Mouse (Mus musculus) A20 (cell line): ENCODE measurements around the gene Hdac4.

ENCODE experiments used
- DNase-seq: peaks from one replicate; pipeline ENCODE4 v3.0.0-alpha.2; 2011; ENCODE audit warnings: low read depth, low spot score

The Hdac4 gene

DNA sequence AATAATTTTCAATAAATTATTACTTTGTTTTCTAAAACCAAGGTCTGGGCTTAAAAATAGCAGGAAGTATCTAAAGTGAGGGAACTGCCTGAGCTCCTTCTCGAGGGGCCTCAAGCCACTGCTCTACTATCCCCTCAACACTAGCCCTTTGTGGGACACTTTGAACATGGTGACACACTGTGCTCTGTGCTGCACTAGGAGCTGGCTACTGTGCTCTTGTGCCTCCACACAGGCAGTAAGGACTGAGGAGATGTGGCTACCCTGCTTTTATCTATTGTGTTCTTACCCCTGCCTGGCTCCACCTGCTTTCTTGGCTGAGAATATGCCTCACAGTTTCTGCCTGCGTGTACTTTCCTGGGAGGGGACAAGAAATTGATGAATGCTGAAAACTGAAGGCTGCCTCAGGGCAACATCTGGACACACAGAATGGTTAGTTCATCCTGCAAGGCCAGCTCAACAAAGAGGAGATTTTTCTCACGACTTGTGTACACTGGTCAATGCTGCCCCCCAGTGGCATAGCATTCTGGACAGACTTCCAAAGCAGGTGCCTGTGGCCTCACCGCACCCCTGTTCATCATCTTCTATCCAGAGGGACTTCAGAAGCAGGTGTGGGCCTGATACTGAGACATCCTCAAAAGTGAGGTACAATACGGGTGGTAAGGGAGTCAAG is 226.7 kb downstream of the Hdac4 start:
- DNase-seq = peak; percentile 45

GRCm38 (mm10) chr1:91967041-91967440 is 228.5 kb downstream of the Hdac4 start:
- DNase-seq = no peak

- DNase-seq = no peak
Observed at GRCm38 (mm10) chr1:91964486-91965335, 230.8 kb downstream of the Hdac4 start.

GRCm38 (mm10) chr1:91962256-91962655 is 233.2 kb downstream of the Hdac4 start:
- peak; percentile 55 for DNase-seq

GRCm38 (mm10) chr1:91961231-91961630 is 234.3 kb downstream of the Hdac4 start:
- DNase-seq = no peak

DNA sequence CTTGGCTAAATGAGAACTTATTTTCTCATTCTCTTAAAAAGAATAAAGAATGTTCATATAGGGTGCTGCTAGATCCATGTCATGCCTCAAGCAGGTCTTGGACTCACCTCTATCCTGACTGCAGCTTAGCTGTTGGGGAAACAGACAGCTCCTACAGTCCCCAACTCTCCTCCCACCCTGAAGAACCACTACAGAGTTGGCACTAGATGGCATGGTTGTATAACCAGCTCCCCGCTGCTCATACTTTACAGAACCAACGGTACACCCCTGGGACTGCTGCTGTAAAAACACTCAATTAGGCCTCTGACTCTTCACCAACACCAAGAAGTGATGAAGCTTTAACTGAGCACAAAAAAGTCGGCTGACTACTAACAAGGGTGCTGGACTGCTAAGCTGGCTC is 235.6 kb downstream of the Hdac4 start:
- no peak for DNase-seq

- DNase-seq = no peak
Observed at GRCm38 (mm10) chr1:91959044-91959443, 236.5 kb downstream of the Hdac4 start.

DNA sequence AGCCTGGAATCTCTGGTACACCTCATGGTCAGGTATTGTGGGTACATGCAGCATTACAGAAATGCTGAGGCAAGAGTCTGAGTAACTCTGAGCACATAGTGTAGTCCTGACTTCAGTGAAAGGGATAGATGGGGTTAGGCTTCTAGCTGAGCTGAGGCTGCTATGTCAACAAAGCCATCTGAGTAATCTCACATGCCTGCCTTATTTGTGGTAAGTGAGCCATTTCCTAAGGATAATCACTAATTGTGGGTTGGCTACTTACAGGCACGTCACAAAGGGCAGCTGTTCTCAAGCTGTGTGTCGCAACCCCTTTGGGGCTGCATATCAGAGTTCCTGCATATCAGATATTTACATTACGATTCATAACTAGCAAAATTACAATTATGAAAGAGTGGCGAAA is 239.3 kb downstream of the Hdac4 start:
- DNase-seq = no peak

GRCm38 (mm10) chr1:91954954-91955353 is 240.5 kb downstream of the Hdac4 start:
- no peak for DNase-seq

GRCm38 (mm10) chr1:91952912-91953311 is 242.6 kb downstream of the Hdac4 start:
- DNase-seq = no peak

- no peak for DNase-seq
Observed at GRCm38 (mm10) chr1:91947441-91947840, 248.1 kb downstream of the Hdac4 start.

GRCm38 (mm10) chr1:91942583-91942982 is 252.9 kb downstream of the Hdac4 start:
- no peak for DNase-seq

- DNase-seq = no peak
Observed at GRCm38 (mm10) chr1:91942031-91942430, 253.5 kb downstream of the Hdac4 start.

DNA sequence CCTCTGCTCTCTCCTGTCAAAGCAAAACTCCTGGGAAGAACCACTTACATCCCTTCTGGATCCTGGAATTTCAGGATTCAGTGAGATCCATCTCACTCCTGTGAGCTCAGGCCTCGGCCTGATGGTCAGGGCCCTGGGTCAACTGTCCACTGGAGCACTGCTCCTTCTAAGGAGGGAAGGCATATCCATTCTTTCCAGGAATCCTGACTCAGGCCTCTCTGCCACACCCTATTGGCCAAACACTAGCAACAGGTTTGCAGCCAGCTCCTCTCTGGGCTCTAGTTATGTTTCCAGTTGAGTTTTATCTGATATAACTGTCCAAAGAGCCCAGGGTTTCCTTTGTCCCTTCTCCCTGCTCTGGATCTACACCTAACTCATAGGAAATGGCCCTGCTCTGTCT is 254.4 kb downstream of the Hdac4 start:
- DNase-seq = no peak

DNA sequence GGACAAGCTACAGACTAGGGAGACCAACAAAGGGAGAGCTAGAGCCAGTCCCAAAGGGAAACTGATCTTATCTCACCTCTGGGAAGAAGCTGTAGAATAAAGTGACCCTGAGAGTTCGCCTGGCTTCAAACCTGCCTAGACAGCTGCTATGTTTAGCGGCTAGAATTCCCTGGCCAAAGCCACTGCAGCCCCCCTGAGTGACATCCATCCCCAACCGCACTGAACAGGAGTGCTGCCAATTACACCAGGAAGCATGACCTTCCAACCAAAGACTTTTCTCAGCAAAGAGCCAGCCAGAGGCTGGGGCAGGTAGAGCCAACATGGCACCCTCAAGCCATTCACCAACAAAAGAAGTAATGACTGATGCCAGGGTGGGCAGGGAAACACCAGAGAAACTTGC is 260.3 kb downstream of the Hdac4 start:
- DNase-seq = no peak

- no peak for DNase-seq
Observed at GRCm38 (mm10) chr1:91933681-91934080, 261.8 kb downstream of the Hdac4 start.

DNA sequence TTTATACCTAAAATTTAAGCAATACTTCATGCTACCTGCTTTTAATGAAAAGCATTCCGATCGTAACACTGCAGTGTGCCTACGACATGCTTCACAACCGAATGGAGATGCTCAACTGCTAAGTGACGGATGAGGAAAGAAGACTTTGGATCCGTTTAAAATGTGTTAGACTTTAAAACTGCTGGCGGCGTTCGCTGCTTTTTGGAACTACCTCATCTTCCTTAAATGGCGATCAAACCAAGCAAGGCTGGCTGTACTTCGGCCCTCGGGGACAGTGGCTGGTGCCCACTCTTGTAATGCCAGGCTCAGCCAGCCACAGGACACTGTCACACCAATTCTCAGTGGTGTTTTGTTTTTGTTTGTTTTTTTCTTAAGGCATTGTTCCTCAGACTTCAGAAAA is 263.3 kb downstream of the Hdac4 start:
- DNase-seq = no peak

- DNase-seq = no peak
Observed at GRCm38 (mm10) chr1:91931786-91932185, 263.7 kb downstream of the Hdac4 start.

- DNase-seq = no peak
Observed at GRCm38 (mm10) chr1:91931196-91931595, 264.3 kb downstream of the Hdac4 start.

DNA sequence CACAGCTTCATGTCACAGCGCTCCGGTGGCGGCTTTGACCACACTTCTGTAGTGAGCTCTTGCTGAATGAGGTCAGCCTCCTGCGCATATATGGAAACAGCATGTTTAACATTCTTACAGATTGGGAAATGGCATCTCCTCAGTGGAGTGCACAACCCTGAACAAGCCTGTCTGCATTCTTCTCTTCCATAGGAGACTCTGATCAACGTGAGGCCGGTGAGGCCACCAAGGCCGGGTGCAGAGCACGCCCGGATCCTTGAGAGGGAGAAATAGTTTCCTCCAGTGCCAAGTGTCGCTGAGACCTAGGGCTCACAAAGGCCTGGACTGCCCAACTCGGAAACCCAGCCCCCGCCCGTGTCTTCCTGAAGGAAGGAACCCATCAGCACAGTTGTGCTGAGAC is 266.4 kb downstream of the Hdac4 start:
- DNase-seq = no peak

DNA sequence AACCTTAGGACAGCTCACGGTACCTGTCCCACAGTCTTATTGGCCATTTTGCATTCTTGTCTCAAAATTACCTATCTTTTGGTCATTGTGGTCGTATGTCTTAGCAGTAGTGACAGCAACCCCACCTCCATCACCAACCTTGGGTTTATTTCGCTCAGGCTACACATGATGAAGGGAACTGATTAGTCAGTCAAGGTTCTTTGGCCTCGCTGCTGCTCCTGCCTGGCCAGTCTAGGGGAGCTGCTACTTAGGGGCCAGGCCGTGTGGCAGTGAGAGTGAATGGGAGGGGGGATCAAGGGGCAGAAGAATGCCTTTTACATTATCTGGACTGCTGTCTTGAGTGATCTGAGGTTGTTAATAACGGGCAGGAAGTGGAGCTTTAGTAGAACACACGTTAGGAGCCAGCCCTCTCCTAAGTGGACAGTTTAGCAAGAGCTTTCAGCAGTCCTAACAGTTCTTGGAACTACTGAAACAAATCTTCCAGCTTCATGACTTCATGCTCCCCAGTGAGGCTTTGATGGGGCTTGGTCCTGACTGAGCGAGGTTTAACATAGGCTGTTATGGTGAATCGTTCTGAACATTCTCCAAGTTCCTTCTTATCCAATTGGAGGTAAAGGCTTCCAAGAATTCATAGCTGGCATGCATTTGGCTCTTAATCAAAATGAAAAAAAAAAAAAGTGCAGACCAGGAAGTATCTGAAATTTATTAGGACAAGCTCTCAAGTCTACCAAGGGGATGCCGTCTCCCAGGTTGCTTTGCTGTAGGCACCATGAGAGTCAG is 267.8 kb downstream of the Hdac4 start:
- DNase-seq = no peak

GRCm38 (mm10) chr1:91923567-91923966 is 271.9 kb downstream of the Hdac4 start:
- no peak for DNase-seq
